Mouse (Mus musculus) liver (tissue): ENCODE results near the gene Oxct1.

ENCODE experiments used
- DNase-seq: peaks from one replicate; pipeline ENCODE4 v3.0.0-alpha.2; 2020; ENCODE audit warnings: mixed read lengths

Oxct1 gene

DNA sequence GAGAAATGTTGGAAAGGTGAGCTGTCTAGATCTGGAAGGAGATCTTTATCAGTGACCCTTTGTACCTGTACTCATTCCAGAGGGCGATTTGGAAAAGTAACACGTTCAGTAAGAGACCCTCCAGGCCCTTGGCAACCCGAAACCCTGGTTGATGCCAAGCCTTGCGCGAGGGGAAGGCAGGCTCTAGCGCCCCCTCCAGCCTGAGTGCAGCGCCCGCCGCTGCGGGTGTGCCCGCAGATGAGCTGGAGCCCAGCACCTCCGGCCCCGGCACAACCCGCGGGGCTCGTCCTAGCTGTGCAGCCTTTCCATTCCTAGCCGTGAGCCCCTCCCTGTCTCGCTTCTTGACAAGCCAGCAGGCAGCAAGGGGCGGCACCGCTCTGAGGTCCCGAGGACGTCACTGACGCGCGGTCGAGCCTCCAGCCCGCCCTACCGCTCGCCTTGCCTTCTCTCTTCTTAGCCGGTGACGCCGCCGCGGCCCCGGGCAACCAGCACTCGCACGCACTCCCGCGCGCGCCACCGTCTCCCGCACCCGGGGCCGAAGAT lies at the start of gene Oxct1:
TSS of gene Oxct1 (plus strand) at position 153 of the 543 bp plus-strand sequence.
- DNase-seq, result peak; percentile 85

GRCm38 (mm10) chr15:3978279-3978678 lies 47.9 kb upstream of the Oxct1 start:
- no peak for DNase-seq

GRCm38 (mm10) chr15:3979061-3979848 lies 46.9 kb upstream of the Oxct1 start, which contains the start of gene Fbxo4:
TSS of gene Fbxo4 (minus strand) at chr15:3979573.
- DNase-seq, result peak; percentile 67

DNA sequence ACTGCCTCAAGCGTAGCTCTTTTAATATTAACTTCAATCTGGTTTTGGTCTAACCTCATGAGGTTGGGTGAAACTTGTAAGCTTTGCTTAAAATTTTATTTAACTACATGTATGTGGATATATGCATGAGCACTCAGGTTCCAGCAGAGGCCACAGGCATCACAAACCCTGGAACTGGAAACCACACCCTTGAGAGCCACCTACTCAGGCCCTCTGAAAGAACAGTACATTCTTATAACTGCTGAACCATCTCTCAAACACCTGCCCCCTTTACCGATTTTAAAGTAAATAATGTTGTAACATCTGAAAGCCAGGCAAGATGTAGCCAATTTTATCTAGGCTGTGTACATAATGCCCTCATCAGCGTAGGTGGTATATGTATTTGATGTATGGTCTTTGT lies 46.3 kb upstream of the Oxct1 start:
- DNase-seq, result no peak

- DNase-seq, result no peak
Observed at GRCm38 (mm10) chr15:3982732-3983131, 43.5 kb upstream of the Oxct1 start.

DNA sequence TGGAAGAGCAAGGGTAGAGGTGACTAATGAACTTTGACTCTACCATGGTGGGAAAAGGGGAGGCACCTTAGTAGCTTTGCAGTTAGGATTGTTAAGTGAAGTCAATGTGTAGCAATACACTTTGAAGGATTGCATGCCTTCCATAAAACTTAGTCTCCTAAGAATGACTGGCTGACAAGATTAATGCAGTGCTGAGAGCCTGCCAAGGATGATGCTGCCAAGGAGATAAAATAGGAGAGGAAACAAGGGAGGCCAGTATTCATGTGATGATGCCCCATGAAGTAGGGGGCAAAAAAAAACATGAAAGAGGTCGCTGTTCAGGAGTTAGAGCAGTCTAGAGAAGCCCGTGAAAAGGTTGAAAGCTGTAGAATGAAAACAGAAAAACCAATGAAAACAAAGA lies 41.3 kb upstream of the Oxct1 start:
- no peak for DNase-seq

DNA sequence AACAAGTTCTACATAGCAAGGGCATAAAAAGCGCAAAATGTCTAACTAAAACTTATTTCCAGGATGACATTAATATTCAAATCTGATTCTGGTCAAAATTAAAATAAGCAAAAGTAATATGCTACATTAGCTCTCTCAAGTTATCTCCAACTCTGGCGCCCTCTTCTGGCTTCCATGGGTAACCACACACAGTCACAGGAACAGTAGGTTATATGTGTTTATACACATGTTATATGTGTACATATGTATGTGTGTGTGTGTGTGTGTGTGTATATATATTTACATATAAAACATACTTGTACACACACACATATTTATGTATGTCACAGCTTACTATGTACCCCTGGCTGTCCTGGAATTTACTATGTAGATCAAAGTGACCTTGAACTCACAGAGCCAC lies 38.2 kb upstream of the Oxct1 start:
- peak; percentile 40 for DNase-seq

GRCm38 (mm10) chr15:3994852-3995447 lies 31.2 kb upstream of the Oxct1 start:
- no peak for DNase-seq

DNA sequence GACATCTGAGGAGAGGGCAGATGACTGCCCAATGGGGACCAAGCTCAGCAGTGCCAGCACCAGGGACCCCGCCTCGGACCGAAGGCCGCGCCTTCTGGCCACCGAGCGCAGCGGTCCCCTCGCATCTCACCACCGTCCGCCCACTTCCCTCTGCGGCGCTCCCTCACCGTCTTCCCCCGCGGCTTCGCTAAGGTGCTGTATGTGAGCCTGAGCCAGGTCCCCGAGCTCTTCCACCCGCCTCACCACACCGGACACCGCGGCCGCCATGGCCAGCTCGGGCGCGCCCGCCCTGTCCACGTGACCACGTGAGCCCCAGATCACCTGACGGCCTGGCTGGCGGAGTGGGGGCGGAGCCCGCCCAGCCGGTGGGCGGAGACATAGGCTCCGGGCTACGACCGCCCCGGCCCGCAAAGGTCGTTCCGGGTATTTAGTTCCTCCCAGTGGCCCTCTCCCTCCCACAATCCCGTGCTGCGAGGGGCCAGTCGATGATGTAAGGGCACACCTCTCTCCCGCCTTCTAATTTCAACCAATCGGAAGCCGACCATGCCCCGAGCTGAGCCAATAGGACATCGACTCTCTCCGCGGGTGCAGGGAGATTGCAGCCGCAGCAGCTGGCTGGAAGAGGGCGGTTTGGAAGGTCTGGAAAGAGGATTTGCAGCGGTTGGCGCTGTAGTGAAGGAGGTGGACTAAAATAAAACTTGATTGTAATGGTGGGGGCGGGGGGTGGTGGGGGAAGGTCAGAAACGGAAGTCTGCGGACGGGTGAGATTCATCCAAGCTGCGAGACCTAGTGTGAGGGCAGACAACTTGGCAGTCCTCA lies 30.5 kb upstream of the Oxct1 start, which contains the start of gene AW549877:
TSS of gene AW549877 (minus strand) at position 297 of the 819 bp plus-strand sequence.
- peak; percentile 97 for DNase-seq

DNA sequence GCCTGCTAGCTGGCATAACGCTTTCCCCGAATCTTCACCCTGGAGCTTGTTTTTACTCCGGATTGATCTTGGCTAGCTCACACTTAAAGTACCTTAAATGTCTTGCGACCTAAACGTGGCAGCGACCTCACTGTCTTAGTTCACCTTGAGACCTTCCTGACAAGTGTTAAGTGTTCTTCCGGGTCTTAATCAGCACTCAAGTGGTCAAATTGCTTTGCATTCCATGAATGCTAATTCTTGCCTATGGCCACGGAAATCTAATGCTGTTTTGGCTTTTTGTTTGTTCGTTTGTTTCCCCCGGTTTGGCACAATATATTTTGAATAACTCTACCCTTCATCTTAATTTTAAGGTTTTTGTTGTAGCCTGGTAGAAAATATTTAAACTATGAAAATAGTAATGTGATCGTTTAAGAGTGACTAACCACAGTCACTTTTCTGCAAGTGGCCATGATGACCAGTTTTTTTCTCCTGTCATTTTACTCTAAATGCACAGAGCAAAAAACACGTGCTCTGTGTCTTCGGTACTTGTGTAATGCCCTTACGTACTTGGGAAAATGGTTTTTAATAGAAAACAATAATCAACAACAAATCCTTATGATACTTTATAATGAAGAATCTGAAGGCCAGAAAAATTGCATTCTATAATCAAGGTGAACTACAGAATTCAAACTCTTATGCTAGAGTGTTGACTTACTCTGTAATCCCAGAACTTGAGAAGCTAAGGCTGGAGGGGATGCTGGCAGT lies 29.7 kb upstream of the Oxct1 start:
- DNase-seq, result no peak

DNA sequence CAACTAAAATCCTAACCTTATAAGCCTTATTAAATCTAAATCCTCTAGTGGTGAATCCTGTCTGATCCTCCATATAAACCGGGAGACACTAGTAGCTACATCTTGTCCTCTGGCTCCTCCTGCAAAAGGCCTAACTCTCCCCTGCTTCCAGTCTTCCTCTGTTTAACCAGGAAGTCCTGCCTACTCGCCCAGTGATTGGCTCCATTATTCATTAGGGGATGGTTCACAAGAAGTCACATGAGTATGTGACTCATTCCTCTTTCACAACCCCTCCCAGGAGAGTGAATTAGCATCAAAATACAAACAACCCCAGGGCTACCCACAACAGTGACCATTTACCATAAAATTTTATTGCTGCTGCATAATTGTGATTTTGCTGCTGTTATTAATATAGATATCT lies 27.0 kb upstream of the Oxct1 start:
- no peak for DNase-seq

- DNase-seq, result no peak
Observed at GRCm38 (mm10) chr15:4000536-4000935, 25.6 kb upstream of the Oxct1 start.

DNA sequence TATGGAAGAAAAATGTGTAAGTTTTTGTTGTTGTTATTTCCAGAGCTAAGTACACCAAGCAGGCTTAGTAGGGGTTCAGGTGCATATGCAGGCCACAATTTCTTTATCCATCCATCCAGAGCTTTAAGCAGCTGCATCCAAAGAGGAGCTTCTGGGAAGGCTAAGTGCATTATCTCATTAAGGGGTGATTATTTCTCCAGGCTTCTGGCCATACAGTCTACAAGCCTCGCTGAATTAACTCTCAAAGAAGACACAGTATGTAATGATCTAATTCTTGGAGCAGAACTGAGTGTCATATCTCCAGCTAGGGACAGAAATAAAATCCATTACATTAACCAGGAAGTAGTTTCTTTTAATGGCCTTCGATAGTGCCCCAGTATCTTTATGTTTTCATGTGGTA lies 12.3 kb upstream of the Oxct1 start:
- DNase-seq, result no peak

- DNase-seq, result no peak
Observed at GRCm38 (mm10) chr15:4020711-4021110, 5.5 kb upstream of the Oxct1 start.

- DNase-seq, result no peak
Observed at GRCm38 (mm10) chr15:4023747-4024146, 2.4 kb upstream of the Oxct1 start.

- no peak for DNase-seq
Observed at GRCm38 (mm10) chr15:4024726-4025507, 1.3 kb upstream of the Oxct1 start.

DNA sequence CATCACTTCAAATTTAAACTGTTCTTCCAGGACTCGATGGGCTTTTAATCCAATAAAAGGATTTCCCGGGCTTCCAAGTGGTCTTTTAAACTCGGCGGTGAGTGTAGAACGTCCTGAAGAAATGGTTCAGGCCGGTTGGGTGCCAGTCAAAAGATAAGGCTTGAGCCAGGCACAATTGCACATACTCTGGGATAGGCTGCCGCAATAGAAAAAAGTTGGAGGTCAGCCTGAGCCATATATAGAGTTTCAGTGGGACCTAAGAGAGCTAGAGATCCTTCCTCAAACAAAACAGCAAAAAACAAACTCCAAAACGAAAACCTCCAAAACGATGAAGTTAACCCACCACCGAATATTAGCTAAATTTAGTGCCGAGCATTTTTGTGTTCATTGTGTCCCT lies 677 bp upstream of the Oxct1 start:
- DNase-seq, result no peak

GRCm38 (mm10) chr15:4026831-4027584 lies 825 bp downstream of the Oxct1 start:
- peak; percentile 75 for DNase-seq

DNA sequence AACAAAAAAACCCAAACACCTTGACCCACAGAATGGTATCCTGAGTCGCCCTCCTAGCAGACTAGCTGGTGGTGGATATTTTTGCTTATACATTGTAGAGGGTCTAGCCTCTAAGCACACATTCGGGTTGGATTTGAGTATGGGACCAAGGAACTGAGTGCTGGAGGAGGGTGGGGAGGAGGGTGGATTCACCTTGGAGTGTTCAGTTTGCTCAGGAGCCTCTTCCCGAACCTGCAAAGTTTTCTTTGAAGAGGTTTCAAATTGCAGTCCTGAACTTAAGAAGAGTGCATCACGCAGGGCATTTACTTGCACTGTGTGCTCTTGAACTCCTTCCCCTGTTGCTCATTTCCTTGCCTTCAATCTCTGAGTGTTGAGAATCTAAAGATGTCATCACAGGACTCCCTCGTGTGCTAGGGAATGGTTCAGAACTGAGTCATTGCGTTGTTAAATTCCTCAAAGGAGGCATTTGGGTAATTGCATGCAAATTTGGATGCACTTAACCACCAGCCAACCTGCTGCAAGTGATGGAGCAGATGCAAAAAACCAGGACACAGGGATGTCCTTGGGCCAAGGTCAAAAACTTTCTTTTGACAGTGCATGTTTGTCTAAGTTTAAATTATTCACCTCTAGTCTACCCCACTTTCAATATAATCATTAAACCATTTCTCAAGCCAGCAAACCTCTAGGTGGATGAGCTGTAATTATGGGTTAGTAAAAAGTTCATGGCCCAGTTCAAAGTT lies 1.7 kb downstream of the Oxct1 start:
- no peak for DNase-seq

DNA sequence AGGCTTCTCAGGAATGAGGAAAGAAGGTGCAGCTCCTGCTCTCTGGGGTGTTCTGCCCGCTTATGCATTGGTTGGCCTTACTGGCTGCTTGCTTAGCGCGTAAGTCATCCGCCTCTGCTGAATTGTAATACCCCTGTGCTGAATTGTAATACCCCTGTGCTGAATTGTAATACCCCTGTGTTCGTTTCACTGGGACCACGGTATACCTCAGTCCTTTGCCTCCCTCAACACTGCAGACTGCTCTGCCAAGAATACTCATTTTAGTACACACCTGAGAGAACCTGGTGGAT lies 2.2 kb downstream of the Oxct1 start:
- no peak for DNase-seq
